Mouse (Mus musculus) A20 (cell line): Measurements from ENCODE around the gene Gm47841.

Experiments used
- DNase-seq: peaks from one replicate; pipeline ENCODE4 v3.0.0-alpha.2; 2011; ENCODE audit warnings: low read depth, low spot score

The Gm47841 gene

DNA sequence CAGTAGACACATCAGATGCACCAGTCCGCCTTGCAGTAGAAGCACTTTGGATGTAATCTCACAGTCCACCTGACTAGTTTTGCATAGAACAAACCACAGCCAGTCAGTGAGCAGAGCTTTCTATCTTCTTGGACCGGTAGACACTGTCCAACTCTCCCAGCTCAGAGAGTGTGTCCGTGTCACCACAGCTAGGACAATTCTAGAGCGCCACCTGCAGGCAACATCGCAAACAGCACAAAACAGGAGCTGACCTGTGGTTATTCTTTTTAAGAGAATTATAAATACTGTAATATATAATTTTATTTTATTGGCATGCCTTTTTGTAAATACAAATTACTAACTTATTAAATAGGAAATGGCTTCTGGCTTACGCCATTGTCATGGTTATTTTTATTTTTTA is 4.6 kb downstream of the Gm47841 start:
- peak; percentile 62 for DNase-seq

DNA sequence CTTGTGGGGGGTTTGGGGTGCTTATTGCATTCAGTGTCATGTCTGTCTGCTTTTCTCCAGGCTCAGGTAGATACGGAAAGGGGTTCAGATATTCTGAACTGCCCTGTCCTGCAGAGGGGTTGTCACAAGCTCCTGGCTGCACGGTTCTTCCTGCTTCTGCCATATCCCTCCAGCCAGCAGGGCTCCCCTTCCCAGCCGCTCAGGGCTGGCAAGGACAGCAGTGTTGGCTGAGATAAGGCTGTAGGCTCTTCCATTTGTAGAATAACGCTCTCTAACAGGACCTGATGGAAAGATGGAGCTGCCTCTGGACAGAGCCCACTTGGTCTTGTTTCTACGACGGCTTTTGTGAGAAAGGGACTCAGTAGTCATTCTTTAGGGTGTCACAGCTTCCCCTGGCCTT is 5.2 kb downstream of the Gm47841 start:
- DNase-seq = no peak

DNA sequence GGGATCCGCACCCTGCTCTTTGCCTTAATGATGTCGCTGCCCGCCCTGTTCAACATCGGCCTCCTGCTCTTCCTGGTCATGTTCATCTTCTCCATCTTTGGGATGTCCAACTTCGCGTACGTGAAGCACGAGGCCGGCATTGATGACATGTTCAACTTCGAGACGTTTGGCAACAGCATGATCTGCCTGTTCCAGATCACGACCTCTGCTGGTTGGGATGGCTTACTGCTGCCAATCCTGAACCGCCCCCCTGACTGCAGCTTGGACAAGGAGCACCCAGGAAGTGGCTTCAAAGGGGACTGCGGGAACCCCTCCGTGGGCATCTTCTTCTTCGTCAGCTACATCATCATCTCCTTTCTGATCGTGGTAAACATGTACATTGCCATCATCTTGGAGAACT is 7.5 kb downstream of the Gm47841 start:
- DNase-seq = peak; percentile 13

- DNase-seq = no peak
Measured at GRCm38 (mm10) chr15:101028960-101029359, 18.2 kb downstream of the Gm47841 start.

DNA sequence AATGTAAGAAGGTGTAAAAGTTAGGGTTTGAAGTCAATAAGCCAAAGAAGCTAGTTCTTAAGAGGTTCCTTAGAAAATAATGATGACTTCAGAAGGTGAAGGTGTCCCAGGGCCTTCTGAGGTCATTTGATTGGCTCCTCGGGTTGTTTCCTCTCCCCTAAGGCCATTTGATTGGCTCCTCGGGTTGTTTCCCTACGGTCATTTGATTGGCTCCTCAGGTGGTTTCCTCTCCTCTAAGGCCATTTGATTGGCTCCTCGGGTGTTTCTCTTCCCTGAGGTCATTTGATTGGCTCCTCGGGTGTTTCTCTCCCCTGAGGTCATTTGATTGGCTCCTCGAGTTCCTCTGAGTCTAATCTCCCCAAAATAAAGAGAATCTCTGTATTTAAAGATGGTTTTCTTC is 35.8 kb downstream of the Gm47841 start:
- peak; percentile 16 for DNase-seq

GRCm38 (mm10) chr15:101008386-101009010 is 38.7 kb downstream of the Gm47841 start:
- no peak for DNase-seq

- no peak for DNase-seq
Measured at GRCm38 (mm10) chr15:101007236-101007635, 40.0 kb downstream of the Gm47841 start.

GRCm38 (mm10) chr15:101006251-101007040 is 40.8 kb downstream of the Gm47841 start:
- DNase-seq = peak; percentile 27

- DNase-seq = no peak
Measured at GRCm38 (mm10) chr15:101005717-101006116, 41.5 kb downstream of the Gm47841 start.

- no peak for DNase-seq
Measured at GRCm38 (mm10) chr15:101004538-101004937, 42.7 kb downstream of the Gm47841 start.

GRCm38 (mm10) chr15:101002466-101002865 is 44.7 kb downstream of the Gm47841 start:
- no peak for DNase-seq

DNA sequence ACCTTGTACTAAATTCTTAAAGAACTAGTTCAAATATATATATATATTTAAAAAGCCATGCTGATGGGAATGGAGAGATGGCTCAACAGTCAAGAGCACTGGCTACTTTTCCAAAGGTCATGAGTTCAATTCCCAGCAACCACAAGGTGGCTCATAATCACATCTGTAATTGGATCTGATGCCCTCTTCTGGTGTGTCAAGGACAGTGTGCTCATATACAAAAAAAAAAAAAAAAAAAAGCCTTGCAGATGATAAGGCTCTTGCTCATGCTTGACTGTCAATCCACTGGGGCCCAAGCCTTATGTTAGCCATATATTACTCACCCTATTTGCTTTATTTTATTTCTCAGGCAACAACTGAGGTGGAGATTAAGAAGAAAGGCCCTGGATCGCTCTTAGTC is 45.5 kb downstream of the Gm47841 start:
- no peak for DNase-seq

- DNase-seq = peak; percentile 53
Measured at GRCm38 (mm10) chr15:100997090-100997489, 50.1 kb downstream of the Gm47841 start.
